Mouse (Mus musculus): ENCODE measurements around the gene Arhgap15.

- TF ChIP-seq CTCF (IDR thresholded peaks at IDR 0.05; ENCODE audit: low read depth, low read length), result no peak
- TF ChIP-seq GATA2 (IDR thresholded peaks at IDR 0.05; ENCODE audit: borderline replicate concordance, low read depth, low read length), result no peak
- TF ChIP-seq GATA1 (IDR thresholded peaks at IDR 0.05; ENCODE audit: borderline replicate concordance, low read length), result no peak
- no peak for TF ChIP-seq TAL1 (conservative IDR thresholded peaks at IDR 0.05; ENCODE audit: low read depth, low read length)
- no peak for TF ChIP-seq POLR2AphosphoS5 (IDR thresholded peaks at IDR 0.05; ENCODE audit: insufficient replicate concordance, low read depth, low read length)
These were observed 645.2 kb downstream of the Arhgap15 start for GRCm38 (mm10) chr2:44393789-44394188.

Measured in G1E (cell line).